Mouse (Mus musculus) right cerebral cortex, postnatal 25 days (tissue): ENCODE measurements around the gene Nrip2.
"Not testable (repeated sequence)": the region's sequence is repeated elsewhere in the genome, so short reads cannot be mapped to it uniquely, and the experiment has no call there.

Experiments
- DNase-seq: peaks from one replicate; pipeline ENCODE4 v3.0.0; 2022

Nrip2 gene

GRCm38 (mm10) chr6:128398996-128399395 is at the start of gene Nrip2:
Nrip2 (plus strand) TSS chr6:128399296.
- no peak for DNase-seq

- no peak for DNase-seq
Measured at GRCm38 (mm10) chr6:128349711-128350110, 49.4 kb upstream of the Nrip2 start.

DNA sequence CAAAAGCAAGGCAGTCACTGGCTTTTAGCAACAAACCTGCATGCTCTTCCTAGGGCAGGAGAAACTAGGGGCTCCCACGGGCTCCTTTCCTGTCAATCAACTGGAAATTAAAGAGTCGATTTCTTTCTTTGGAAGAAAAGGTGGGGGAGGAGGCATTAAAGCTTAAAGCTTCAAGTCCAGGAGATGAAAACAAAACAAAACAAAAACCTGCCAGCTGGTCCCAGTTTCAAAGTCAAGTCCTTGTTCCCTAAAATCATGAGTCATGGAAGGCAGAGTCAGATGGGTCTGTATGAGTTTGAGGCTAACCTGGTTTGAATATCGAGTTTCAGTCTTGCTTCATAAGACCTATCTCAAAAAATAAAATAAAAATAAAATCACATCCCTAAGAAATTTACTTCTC is 45.0 kb upstream of the Nrip2 start:
- no peak for DNase-seq

- no peak for DNase-seq
Measured at GRCm38 (mm10) chr6:128355201-128355681, 43.9 kb upstream of the Nrip2 start.

DNA sequence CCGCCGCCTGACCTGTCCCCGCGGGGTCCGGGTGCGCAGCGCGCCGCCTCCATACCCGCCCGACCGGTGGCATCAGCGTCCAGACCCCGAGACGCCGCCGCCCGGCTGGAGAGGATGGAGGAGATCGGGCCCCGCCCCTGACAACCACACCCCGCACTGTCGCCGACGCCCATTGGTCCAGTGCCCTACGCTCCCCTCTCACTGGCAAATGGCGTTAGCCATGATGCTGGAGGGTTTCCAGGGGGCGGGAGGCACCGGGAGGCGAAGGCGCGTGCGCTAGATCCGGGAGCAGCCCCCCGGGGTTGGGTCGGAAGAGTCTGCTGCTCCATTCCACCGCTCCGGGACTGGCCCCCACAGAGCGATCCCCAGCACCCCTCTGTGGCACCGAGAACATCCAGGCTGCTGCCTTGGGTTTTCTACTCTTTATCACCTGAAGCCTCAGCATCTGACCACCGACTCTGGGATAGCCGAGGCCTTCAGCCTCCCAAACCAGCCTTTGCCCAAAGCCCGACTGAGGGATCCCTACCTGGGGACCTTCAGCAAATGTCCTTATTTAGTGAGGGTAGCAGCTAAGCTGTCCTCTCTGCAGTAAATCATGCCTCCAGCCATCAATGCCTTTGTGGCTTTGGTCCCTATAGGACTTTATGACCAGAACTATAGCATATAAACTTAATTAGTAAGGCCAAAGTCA is 43.2 kb upstream of the Nrip2 start, which contains the start of gene Tulp3:
Gene Tulp3, minus strand, starts transcription at position 126 of the 691 bp plus-strand sequence.
- DNase-seq: peak; percentile 97

DNA sequence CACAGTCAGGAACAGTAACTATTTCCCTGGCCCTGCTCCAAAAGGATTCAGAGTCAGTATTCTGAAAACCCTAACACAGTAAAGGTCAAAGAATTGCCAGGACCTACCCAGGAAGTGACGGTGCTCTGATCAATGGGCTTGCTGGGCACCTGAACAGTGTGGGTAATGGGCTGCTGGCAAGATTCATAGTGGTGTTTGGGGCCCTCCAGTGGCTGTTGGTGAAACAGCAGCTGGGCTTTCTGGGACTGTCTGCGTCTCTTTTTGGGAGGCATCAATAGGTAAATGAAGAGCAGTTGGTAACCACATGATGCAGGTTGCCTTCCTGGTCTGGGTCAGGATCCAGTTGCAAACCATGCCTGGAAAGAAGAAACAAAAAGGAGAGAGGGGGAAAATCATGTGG is 40.1 kb upstream of the Nrip2 start:
- DNase-seq: peak; percentile 68

DNA sequence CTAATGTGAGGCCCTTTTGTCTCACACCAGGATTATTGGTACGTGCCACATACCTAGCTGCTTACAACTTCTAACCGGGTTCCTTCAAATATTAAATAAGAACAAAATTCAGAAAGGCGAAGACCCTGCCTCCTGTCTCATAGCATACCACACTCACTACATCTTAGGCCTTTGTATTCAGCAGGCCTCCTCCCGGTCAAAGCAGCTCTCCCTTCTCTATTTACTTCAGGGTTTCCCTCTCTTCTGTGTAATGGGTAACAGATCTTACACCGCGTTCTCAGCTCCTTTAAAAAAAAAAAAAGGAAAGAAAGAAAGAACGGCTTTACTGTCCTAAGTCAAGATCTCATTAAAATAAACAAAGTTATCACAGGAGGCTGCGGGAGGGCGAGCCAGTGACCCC is 37.2 kb upstream of the Nrip2 start:
- no peak for DNase-seq

GRCm38 (mm10) chr6:128362381-128363006 is 36.6 kb upstream of the Nrip2 start, which contains the start of the genes Rhno1 and Foxm1:
Rhno1 (minus strand) TSS chr6:128362911.
Foxm1 (plus strand) TSS chr6:128362967.
- peak; percentile 83 for DNase-seq

DNA sequence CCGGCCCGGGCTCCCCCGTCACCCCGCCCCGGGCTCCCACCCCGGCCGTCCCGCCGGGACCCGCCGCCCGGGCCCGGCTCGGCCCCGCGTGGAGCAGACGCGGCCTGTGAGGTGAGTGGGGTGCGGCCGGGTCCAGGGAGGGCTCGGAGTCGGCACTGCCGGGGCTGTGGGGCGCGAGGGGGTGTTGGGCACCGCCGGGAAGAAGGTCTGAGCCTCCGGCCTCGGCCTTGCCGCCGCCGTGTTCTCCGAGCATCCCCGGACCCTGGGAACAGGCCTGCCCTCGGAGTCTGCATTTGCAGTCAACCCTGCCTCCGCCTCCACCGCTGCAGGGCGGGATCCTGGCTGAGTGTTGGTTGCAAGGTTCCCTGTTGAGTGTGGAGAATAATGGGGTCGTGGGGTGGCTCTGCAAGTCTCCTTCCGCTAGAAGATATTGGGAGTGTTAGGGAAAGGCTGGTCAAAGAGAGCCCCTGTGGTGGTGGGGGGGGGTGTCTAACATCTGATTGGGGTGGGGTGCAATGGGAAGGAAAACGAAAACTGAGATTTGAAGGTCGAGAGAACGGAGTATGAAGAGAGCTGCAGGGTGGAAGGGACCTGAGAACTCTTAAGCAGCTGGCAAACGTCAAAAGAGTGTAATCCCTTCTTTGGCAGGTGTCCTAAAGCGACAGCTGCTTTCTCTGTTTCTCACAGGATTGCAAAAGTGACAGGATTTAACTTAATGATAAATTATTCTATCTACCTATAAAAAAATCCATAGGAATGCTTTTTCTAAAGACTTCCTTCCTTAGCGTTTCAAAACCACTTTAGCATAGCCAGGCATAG is 35.9 kb upstream of the Nrip2 start:
- DNase-seq: peak; percentile 18

DNA sequence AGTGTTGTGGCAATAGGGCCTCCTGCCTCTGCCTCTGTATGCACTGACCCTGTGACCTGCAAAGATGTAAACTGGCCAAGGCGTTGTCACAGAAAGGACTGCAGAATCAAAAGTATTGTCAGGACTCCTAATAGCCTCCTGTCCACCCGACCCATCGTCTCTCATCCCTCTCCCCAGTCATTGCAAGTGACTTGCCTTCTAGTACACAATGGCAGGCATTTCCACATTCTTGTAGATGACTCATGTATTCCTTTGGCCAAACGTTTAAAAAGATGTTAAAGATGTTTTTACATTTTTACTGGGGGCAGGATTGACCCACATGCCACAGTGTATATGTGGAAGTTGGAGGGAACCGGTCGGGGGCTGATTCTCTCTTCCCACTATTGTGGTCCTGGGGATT is 34.4 kb upstream of the Nrip2 start:
- DNase-seq: no peak

GRCm38 (mm10) chr6:128366466-128366865 is 32.6 kb upstream of the Nrip2 start:
- DNase-seq: no peak

GRCm38 (mm10) chr6:128370040-128370439 is 29.1 kb upstream of the Nrip2 start:
- DNase-seq: no peak

GRCm38 (mm10) chr6:128375192-128375591 is 23.9 kb upstream of the Nrip2 start, which contains the start of the genes Tex52 and Gm44596:
Tex52 (plus strand) TSS chr6:128375456.
Gm44596 (plus strand) TSS chr6:128375503.
- peak; percentile 32 for DNase-seq

DNA sequence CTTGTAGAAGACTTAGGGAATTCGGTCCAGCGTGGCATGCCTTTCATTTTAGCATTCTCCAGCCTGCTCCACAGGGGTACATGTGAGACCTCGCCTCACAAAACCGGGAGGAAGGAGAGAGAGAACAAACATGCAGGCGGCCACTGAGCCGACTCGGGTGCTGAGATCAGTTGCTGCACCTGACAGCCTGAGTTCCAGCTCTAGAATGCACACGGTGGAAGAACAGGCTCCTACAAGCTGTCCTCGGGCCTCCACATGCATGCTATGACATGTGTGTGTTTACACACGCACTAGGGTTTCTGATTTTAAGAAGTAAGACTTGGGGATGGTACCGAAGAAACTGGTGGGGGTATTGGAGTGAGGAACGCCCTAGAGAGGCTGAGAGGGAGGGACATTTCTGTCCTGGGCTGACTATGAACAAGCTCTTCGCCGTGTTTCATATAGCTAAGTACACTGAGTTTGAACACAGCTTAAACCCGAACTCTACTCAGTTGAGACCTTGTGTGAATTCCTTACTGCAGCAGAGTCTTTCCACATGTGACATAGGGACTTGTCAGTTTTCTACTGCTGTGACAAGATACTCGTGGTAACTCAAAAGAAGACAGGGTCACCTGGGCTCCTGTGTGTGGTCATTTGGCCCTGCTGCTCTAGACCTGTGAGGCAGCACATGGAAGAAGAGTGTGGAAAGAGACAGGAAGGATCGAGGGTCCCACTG is 22.6 kb upstream of the Nrip2 start:
- no peak for DNase-seq

GRCm38 (mm10) chr6:128379636-128380035 is 19.5 kb upstream of the Nrip2 start:
- DNase-seq: no peak

- DNase-seq: not testable (repeated sequence)
Measured at GRCm38 (mm10) chr6:128380594-128381167, 18.4 kb upstream of the Nrip2 start.

- DNase-seq: no peak
Measured at GRCm38 (mm10) chr6:128381254-128381653, 17.8 kb upstream of the Nrip2 start.

GRCm38 (mm10) chr6:128383752-128384151 is 15.3 kb upstream of the Nrip2 start:
- DNase-seq: no peak

GRCm38 (mm10) chr6:128385026-128385425 is 14.1 kb upstream of the Nrip2 start:
- no peak for DNase-seq

GRCm38 (mm10) chr6:128389185-128389584 is 9.9 kb upstream of the Nrip2 start:
- no peak for DNase-seq

- DNase-seq: no peak
Measured at GRCm38 (mm10) chr6:128390683-128391082, 8.4 kb upstream of the Nrip2 start.
